Mouse (Mus musculus): ENCODE data around the gene Usp39. TPM values are rescaled to one million over a fixed set of nuclear protein-coding genes. Genes with fewer than 3 reads are reported as not detected.

Usp39 gene
- polyA plus RNA-seq, 1 experiment from 2014 or later, result 76.3 TPM

DNA sequence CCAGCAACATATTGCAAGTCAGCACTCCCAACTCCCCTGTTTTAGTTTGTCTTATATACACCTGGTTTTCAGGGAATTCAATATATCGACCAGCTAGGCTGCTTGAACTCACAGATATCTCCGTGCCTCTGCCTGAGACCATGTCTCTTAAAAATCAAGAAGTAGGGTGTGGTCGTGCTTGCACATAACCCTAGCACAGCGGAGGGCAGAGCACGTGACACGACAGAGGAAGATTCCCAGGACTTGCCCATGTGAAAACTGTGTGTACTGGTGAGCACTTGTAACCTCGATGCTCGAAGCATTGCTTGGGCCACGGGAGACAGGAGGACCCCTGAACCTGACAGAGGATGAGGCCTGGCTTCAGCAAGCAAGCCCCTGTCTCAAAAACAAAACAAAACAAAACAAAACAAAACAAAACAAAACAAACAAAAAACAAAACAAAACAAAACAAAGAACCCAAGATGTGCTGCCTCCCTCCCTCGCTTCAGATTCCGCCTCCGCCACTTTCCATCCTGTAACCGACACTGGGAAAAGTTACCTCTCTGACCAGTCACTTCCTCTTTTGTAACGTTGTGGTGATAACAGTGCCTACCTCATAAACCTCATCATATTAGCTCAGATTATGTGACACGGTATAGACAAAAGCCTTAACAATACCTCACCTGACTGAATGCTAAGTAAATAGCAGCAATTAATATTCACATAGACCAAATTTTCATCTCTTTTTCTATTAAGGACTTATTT, 30.0 kb upstream of the Usp39 start:
- Histone ChIP-seq H3K4me2 (ENCODE audit: low read length) (no peak overlapping the region), H3K4me3 (ENCODE audit: low read depth, low read length) (no peak overlapping the region), H3K27me3 (replicated peaks; ENCODE audit: control insufficient read depth, insufficient read depth, low read length) (peaks cover 8% of the 10 kb centered on the region), H3K4me1 (ENCODE audit: control insufficient read depth, insufficient read depth, low read length) (no peaks in the 10 kb centered on the region), H3K27ac (ENCODE audit: low read depth, low read length) (no peak overlapping the region), H3K9me3 (replicated peaks; ENCODE audit: control insufficient read depth, low read length) (no peaks in the 10 kb centered on the region), H3K36me3 (ENCODE audit: control insufficient read depth, insufficient read depth, low read length) (no peaks in the 10 kb centered on the region), H3K9ac (ENCODE audit: low read length) (no peak overlapping the region)
- DNase-seq (ENCODE audit: low spot score) (no peak), ATAC-seq (no peak)
- WGBS, result 86% methylated on average over 15 of the region's 15 CpGs

DNA sequence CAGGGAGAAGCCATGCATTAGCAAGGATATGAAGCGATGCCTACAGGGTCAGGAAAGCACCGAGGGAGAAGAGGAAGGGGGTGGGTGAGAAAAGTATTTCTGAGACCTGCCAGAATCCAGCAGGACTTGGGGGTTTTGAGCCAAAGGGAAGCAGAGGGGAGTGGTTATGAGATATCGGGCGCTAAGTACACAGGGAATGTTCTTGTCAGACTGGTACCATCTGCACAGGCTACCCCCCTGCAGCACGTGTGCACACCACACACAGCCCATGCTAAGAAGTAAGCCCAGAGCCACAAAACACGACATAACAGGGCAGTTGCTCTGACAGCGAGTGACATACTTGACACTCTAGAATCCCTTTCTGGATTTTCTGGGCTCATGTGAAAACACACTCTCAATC, 29.2 kb upstream of the Usp39 start:
- H3K4me2 ChIP-seq (ENCODE audit: low read length), result no peak overlapping the region
- DNase-seq (ENCODE audit: low spot score) (no peak), ATAC-seq (no peak)
- H3K27me3 ChIP-seq (replicated peaks; ENCODE audit: control insufficient read depth, insufficient read depth, low read length), result peaks cover under 1% of the 10 kb centered on the region
- no peaks in the 10 kb centered on the region for H3K36me3 ChIP-seq (ENCODE audit: control insufficient read depth, insufficient read depth, low read length)
- 73% methylated on average over 7 of the region's 7 CpGs for WGBS
- no peak overlapping the region for H3K27ac ChIP-seq (ENCODE audit: low read depth, low read length)
- no peaks in the 10 kb centered on the region for H3K9me3 ChIP-seq (replicated peaks; ENCODE audit: control insufficient read depth, low read length)
- no peaks in the 10 kb centered on the region for H3K4me1 ChIP-seq (ENCODE audit: control insufficient read depth, insufficient read depth, low read length)
- no peak overlapping the region for H3K4me3 ChIP-seq (ENCODE audit: low read depth, low read length)
- no peak overlapping the region for H3K9ac ChIP-seq (ENCODE audit: low read length)

DNA sequence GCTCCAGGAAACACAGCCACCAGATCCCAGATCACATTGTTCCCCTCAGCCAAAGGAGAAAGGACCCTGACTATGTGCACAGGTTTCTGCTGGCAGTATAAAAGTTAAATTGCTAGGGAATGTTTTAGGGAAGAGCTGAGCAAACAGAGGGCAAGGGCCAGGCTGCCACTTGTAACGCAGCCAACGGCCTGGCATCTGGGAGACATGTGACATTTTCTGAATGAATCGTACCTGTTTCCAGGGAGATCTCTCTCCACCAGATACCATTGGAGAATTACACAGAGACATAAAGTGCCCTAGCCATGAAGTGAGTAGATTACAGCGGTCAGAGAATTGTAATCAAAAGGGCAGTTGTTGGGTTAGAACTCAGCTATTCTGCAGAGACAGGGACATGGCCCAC, 28.2 kb upstream of the Usp39 start:
- Histone ChIP-seq H3K9ac (ENCODE audit: low read length) (no peak overlapping the region), H3K4me3 (ENCODE audit: low read depth, low read length) (no peak overlapping the region), H3K36me3 (ENCODE audit: control insufficient read depth, insufficient read depth, low read length) (no peaks in the 10 kb centered on the region), H3K9me3 (replicated peaks; ENCODE audit: control insufficient read depth, low read length) (no peaks in the 10 kb centered on the region), H3K4me1 (ENCODE audit: control insufficient read depth, insufficient read depth, low read length) (no peaks in the 10 kb centered on the region), H3K27me3 (replicated peaks; ENCODE audit: control insufficient read depth, insufficient read depth, low read length) (no peaks in the 10 kb centered on the region), H3K4me2 (ENCODE audit: low read length) (no peak overlapping the region), H3K27ac (ENCODE audit: low read depth, low read length) (no peak overlapping the region)
- WGBS, result 82% methylated on average over 4 of the region's 4 CpGs
- no peak for DNase-seq (ENCODE audit: low spot score)
- ATAC-seq, result no peak

DNA sequence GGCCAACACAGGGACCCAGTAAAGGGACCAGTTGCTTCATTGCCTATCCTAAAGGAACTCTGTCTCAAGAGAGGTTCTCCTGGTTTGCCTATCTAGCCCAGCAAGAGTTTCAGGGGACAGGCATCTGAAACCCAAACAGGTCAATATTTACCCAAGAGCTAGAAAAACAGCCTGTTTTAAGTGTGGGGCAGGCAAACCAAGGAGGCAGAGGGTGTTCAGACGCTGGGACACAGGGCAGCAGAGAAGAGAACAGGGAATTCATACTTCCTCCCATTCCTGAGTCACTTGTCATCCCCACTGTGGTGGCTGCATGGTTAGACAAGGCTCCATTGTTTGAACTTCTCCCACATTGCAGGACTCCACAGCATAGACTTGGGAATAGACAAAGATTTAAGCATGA, 26.6 kb upstream of the Usp39 start:
- Histone ChIP-seq H3K9ac (ENCODE audit: low read length) (no peak overlapping the region), H3K4me1 (ENCODE audit: control insufficient read depth, insufficient read depth, low read length) (no peaks in the 10 kb centered on the region), H3K27me3 (replicated peaks; ENCODE audit: control insufficient read depth, insufficient read depth, low read length) (no peaks in the 10 kb centered on the region), H3K4me3 (ENCODE audit: low read depth, low read length) (no peak overlapping the region), H3K36me3 (ENCODE audit: control insufficient read depth, insufficient read depth, low read length) (no peaks in the 10 kb centered on the region), H3K4me2 (ENCODE audit: low read length) (no peak overlapping the region), H3K27ac (ENCODE audit: low read depth, low read length) (no peak overlapping the region), H3K9me3 (replicated peaks; ENCODE audit: control insufficient read depth, low read length) (no peaks in the 10 kb centered on the region)
- WGBS, result 21% methylated on average over 1 of the region's 1 CpGs
- DNase-seq (ENCODE audit: low spot score) (no peak), ATAC-seq (no peak)

DNA sequence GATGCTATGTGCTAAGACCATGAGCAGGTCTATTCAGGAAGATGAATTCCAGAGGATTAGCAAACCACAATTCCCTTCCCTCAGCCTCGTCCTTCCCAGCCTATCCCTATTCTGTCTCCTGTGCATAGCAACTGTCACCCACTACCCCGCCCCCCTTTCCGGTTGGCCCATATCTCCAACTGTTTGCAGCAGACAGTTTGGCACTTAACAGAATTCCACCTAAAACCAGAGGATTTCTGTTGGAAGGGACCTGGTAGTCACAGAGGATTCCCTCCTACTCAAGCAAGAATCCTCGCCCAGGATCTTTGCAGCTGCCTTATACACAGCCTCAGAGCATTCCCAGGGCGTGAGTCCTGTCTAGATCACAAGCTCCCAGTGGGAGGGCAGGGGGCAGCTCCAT, 26.2 kb upstream of the Usp39 start:
- Histone ChIP-seq H3K27ac (ENCODE audit: low read depth, low read length) (no peak overlapping the region), H3K4me3 (ENCODE audit: low read depth, low read length) (no peak overlapping the region), H3K27me3 (replicated peaks; ENCODE audit: control insufficient read depth, insufficient read depth, low read length) (no peaks in the 10 kb centered on the region), H3K36me3 (ENCODE audit: control insufficient read depth, insufficient read depth, low read length) (no peaks in the 10 kb centered on the region), H3K4me2 (ENCODE audit: low read length) (no peak overlapping the region), H3K4me1 (ENCODE audit: control insufficient read depth, insufficient read depth, low read length) (no peaks in the 10 kb centered on the region), H3K9ac (ENCODE audit: low read length) (no peak overlapping the region), H3K9me3 (replicated peaks; ENCODE audit: control insufficient read depth, low read length) (no peaks in the 10 kb centered on the region)
- ATAC-seq (no peak), DNase-seq (ENCODE audit: low spot score) (no peak)
- WGBS, result 46% methylated on average over 5 of the region's 5 CpGs

DNA sequence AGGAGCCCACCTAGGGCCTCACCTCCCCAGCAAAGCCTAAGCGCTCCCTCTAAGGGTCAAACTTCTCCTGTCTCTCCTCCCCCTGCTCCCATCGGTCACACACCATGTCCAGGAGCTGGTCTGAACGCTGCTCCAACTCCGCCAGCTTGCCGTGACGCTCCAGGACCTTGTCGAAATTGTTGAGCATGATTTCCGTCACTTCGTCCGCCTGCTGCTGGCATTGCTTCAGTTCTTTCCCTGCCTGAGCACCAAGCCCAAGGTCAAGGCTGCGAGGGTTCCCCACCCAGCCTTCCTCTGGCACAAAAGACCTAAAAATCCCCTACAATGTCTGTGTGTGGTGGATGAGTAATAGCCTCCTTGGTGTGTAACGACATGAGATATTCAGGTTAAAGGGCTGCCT, 25.1 kb upstream of the Usp39 start:
- Histone ChIP-seq H3K27me3 (replicated peaks; ENCODE audit: control insufficient read depth, insufficient read depth, low read length) (no peaks in the 10 kb centered on the region), H3K9me3 (replicated peaks; ENCODE audit: control insufficient read depth, low read length) (no peaks in the 10 kb centered on the region), H3K4me2 (ENCODE audit: low read length) (no peak overlapping the region), H3K27ac (ENCODE audit: low read depth, low read length) (no peak overlapping the region), H3K4me3 (ENCODE audit: low read depth, low read length) (no peak overlapping the region), H3K9ac (ENCODE audit: low read length) (no peak overlapping the region), H3K36me3 (ENCODE audit: control insufficient read depth, insufficient read depth, low read length) (no peaks in the 10 kb centered on the region), H3K4me1 (ENCODE audit: control insufficient read depth, insufficient read depth, low read length) (no peaks in the 10 kb centered on the region)
- 78% methylated on average over 12 of the region's 12 CpGs for WGBS
- ATAC-seq, result no peak
- no peak for DNase-seq (ENCODE audit: low spot score)

DNA sequence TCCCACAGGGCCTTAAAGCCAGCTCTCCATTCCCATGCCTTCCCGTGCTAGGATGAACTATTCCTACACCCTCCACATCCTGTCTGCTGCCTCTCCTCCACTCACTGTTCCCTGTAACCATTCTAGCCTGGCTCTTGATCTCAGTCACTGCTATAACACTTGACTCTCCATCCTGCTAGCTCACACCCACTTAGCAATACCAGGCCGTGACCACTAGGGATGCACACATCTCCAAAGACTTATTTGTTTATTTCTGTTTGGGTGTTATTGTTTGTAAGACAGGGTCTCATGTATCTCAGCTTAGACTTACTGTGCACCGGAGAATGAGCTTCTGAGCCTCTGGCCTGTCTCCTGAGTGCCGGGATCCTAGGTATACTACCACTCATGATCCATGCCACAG, 24.6 kb upstream of the Usp39 start:
- Histone ChIP-seq H3K4me2 (ENCODE audit: low read length) (no peak overlapping the region), H3K9ac (ENCODE audit: low read length) (no peak overlapping the region), H3K4me1 (ENCODE audit: control insufficient read depth, insufficient read depth, low read length) (no peaks in the 10 kb centered on the region), H3K36me3 (ENCODE audit: control insufficient read depth, insufficient read depth, low read length) (no peaks in the 10 kb centered on the region), H3K4me3 (ENCODE audit: low read depth, low read length) (no peak overlapping the region), H3K27me3 (replicated peaks; ENCODE audit: control insufficient read depth, insufficient read depth, low read length) (no peaks in the 10 kb centered on the region), H3K9me3 (replicated peaks; ENCODE audit: control insufficient read depth, low read length) (no peaks in the 10 kb centered on the region), H3K27ac (ENCODE audit: low read depth, low read length) (no peak overlapping the region)
- WGBS, result 80% methylated on average over 4 of the region's 4 CpGs
- ATAC-seq (no peak), DNase-seq (ENCODE audit: low spot score) (no peak)

DNA sequence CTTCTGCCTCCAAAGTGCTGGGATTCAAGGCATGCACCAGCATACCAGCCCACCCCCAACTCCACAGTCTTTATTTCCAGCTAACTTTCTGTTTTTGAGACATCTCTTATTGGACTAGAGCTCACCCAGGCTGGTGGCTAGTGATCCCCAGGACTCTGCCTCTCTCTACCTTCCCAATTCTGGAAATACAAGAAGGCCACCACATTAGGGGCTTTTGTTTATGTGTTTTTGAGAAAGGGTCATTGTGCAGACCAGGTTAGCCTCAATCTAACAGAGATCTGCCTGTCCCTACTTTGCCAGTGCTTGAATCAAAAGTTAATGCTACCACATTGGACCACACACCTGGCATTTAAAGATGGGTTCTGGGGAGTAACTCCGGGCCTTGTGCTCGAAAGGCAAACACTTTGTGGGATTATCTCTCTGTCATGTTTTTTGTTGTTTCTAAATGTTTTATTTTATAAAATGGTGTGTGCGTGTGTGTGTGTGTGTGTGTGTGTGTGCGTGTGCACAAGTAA, 22.5 kb upstream of the Usp39 start:
- Histone ChIP-seq H3K4me3 (ENCODE audit: low read depth, low read length) (no peak overlapping the region), H3K27ac (ENCODE audit: low read depth, low read length) (no peak overlapping the region)

DNA sequence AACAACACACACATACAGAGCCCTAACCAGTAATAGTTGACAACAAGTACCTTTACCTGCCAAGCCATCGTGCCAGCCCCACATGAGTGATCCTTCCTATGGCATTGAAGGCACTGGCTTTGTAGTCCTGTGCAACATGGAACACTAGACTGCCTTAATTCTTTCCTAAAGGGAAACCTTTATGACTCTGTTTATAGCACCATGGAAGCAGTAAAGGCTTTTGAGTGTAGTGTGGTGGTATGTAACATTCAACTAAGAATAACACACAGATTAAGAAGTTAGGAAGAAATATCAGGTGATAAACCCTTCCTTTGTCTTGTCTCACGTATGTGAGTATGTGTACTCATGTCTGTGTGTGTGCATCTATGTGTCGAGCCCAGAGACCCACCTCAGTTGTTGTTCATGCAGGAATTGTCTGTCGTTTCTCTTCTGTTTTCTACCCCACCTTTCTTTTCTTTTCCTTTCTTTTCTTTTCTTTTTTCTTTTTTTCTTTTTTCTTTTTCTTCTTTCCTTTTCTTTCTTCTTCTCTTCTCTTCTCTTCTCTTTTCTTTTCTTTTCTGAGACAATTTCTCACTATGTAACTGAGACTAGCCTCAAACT, 22.0 kb upstream of the Usp39 start, which contains the start of gene Rnf181:
Gene Rnf181, minus strand, starts transcription at position 113 of the 600 bp plus-strand sequence.
- DNase-seq (ENCODE audit: low spot score) (no peak), ATAC-seq (no peak)
- H3K9ac ChIP-seq (ENCODE audit: low read length), result no peak within 1 kb of the TSS
- no peak within 1 kb of the TSS for H3K4me3 ChIP-seq (ENCODE audit: low read depth, low read length)
- no peaks in the 10 kb centered on the region for H3K9me3 ChIP-seq (replicated peaks; ENCODE audit: control insufficient read depth, low read length)
- no peak within 1 kb of the TSS for H3K27ac ChIP-seq (ENCODE audit: low read depth, low read length)
- H3K27me3 ChIP-seq (replicated peaks; ENCODE audit: control insufficient read depth, insufficient read depth, low read length), result no peaks in the 10 kb centered on the region
- H3K4me2 ChIP-seq (ENCODE audit: low read length), result no peak within 1 kb of the TSS
- 68% methylated on average over 4 of the region's 4 CpGs for WGBS
- no peaks in the 10 kb centered on the region for H3K4me1 ChIP-seq (ENCODE audit: control insufficient read depth, insufficient read depth, low read length)
- H3K36me3 ChIP-seq (ENCODE audit: control insufficient read depth, insufficient read depth, low read length), result no peaks in the 10 kb centered on the region

More for the DNA sequence above, 22.5 kb upstream of the Usp39 start:
- 88% methylated on average over 3 of the region's 4 CpGs for WGBS
- H3K4me2 ChIP-seq (ENCODE audit: low read length), result no peak overlapping the region
- H3K36me3 ChIP-seq (ENCODE audit: control insufficient read depth, insufficient read depth, low read length), result no peaks in the 10 kb centered on the region
- H3K27me3 ChIP-seq (replicated peaks; ENCODE audit: control insufficient read depth, insufficient read depth, low read length), result no peaks in the 10 kb centered on the region
- DNase-seq (ENCODE audit: low spot score), result no peak
- no peak for ATAC-seq
- H3K9ac ChIP-seq (ENCODE audit: low read length), result no peak overlapping the region
- no peaks in the 10 kb centered on the region for H3K4me1 ChIP-seq (ENCODE audit: control insufficient read depth, insufficient read depth, low read length)
- no peaks in the 10 kb centered on the region for H3K9me3 ChIP-seq (replicated peaks; ENCODE audit: control insufficient read depth, low read length)

Data from forebrain, embryonic 14.5 days (tissue).